Mouse (Mus musculus) common myeloid progenitor, adult 5-6 weeks (primary cell): ENCODE data around the gene Zc3h14. TPM values are rescaled to one million over a fixed set of nuclear protein-coding genes. Genes with fewer than 3 reads are reported as not detected.

Experiments
- ATAC-seq: replicated peaks from 2 replicates; pipeline ENCODE4 v1.8.0; 2016; ENCODE audit warnings: low read depth, mild to moderate bottlenecking, moderate TSS enrichment, inconsistent platforms; ENCODE audit not compliant: poor library complexity, severe bottlenecking
- total RNA-seq: library from RNA; stranded (forward); fragments of 200-1000, 187-1606 nt; gene quantifications from 2 replicates; pipeline ENCODE4 v1.2.3, GENCODE M21; 2017

Gene Zc3h14
- total RNA-seq, 1 experiment from 2014 or later, result 134 TPM

DNA sequence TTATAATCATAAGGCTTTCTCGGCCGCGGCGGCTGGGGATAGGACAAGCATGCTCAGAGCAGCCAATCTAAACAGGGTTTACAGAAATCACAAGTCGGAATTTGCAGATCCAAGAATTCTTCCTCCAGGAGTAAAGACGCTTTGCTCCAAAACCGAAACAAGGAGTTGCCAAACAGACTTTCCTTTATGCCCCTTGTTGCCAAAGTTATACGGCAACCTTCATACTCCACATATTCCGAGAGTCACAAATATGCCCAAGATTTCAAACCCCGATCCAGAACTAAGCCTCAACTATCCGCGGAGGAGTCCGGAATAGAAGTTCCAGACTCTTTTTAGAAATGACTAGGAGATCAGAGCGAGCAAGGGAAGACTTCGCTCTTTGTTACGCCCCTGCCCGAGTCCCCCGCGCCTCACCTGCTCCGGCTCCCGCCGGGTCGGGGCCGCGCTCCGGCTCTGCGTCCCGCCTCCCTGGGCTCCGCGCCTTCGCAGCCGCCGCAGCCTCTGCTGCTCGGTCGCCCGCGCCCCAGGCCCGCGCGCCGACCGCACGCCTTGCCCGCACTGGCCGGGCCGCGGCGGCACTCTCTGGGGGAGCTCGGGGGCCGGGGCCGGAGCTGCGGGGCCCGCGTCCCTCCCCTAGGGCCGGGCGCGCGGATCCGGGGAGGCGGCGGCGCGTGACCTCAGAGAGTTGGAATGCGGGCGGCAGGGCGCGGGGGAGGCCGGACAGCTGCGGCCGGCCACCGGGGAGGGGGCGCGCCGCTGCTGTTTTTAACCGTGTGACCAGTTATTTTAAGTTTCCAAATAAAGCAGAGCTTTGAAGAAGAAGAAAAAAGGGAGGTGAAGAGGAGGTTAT is 9.6 kb upstream of the Zc3h14 start, which contains the start of gene Ptpn21:
Gene Ptpn21, minus strand, starts transcription at position 455 of the 850 bp plus-strand sequence.
- ATAC-seq, result no peak

DNA sequence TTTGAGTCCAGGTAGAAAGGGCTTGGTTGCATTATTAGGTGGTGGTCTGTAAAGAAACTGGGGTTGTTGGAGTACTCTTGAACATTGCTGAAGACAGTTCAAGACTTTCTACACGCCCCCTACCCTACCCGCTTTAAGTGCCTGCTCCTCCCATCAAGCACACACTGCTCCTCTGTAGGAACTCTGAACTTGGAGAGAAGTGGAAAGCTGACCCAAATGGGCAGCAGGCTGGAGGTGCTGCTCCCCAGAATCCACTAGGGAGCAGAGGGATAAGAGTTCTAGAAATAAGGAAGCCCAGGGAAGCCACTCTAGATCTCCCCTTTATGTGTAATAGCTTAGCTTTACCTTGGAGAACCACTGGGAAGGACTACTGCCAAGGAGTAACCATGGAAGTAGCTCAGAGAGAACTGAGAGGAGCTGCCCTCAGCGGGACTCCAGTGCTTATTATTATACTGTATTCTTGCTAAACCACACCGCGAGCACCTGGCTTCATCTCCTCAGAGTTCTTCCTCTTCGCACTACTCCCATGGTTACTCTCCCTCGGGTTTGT is 8.9 kb upstream of the Zc3h14 start:
- ATAC-seq, result no peak

GRCm38 (mm10) chr12:98741011-98741501 is 5.7 kb upstream of the Zc3h14 start:
- no peak for ATAC-seq

DNA sequence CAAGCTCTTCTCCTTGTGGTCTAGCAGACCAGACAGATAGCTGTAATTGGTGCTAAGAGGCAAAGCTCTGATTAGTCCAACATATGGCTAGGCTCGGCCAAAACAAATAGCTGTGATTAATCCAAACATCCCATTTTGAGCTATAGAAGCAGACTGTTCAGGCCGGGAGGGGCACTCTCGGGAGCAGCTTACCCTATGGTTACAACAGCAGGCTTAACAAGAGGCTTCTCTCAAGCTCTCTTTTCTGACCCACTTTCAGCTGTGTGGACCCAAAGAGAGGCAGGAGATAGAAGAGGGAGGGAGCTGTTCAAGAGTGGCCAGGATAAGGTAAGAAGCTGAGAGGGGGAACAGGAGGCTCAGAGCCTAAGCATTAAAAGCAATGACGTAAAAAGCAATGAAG is 1.1 kb upstream of the Zc3h14 start:
- no peak for ATAC-seq

DNA sequence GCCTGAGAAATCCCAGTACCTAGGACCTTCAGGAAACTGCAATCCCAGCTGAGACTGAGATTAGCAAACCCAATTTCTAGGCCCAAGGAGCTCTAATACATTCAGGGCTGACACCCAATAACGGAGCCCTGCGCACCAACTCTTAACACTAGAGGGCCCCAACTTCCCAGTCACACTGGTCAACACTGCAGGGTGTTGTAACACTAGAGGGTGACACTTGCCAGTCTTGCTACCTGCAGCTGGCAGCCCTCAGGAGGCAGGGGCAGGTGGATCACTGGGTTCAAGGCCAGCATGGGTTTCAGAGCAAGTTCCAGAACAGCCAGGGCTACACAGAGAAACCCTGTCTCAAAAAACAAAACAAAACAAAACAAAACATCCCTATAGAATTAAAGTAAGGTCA is 633 bp upstream of the Zc3h14 start:
- ATAC-seq, result peak; percentile 88

DNA sequence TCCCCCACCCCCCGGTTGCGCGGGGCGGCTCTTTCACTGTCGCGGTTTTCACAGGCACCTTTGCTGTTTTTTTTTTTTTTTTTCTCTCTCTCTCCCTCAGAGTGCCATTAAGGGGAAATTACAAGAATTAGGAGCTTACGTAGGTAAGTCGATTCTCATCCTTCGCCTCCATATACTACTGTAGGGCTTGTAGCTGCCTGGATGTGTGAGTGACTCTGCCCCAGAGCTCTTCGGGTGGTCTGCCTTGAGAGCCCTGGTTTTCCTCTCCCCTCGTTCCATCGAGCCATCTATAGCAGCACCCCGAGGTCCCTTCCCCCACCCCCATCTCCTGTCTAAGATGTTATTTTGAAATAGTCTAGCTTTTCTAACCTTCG is 603 bp downstream of the Zc3h14 start:
- ATAC-seq, result no peak

DNA sequence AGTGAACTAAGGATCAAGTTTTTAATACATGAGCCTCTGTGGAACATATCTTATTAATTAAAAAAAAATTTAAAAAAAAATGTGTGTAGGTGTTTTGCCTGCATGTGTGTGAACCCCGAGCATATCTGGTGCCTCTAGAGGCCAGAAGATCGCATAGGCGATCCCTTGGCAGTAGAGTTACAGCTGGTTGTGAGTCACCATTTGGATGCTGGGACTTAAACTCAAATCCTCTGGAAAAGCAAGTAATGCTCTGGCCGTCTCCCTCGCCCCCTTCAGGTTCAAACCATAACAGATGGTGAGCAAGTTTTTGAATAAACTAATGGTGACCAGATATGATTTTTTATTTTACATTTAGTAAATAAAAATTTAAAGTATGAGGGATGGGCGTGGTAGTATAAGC is 10.9 kb downstream of the Zc3h14 start:
- ATAC-seq, result no peak

DNA sequence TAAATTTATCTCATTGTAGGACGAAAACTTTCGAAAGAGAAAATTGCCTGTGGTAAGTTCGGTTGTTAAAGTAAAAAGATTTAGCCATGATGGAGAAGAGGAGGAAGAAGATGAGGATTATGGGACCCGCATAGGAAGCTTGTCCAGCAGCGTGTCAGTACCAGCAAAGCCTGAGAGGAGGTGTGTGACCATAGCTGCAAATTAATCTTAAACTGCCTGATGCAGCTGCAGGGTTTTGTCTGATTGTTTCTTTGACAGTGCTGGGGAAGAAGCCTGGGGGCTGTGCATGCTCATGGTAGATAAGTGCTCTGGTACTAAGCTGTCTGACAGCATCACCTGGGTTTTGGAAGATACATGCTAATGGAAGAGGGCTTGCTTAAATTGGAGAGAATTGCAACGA is 12.9 kb downstream of the Zc3h14 start:
- ATAC-seq, result no peak

GRCm38 (mm10) chr12:98766241-98766640 is 19.5 kb downstream of the Zc3h14 start:
- ATAC-seq, result no peak

- peak; percentile 57 for ATAC-seq
These were observed 30.7 kb downstream of the Zc3h14 start for GRCm38 (mm10) chr12:98777509-98777908.

GRCm38 (mm10) chr12:98779148-98779547 is 32.4 kb downstream of the Zc3h14 start:
- ATAC-seq, result peak; percentile 76; the same call in 1 of the 2 replicates

DNA sequence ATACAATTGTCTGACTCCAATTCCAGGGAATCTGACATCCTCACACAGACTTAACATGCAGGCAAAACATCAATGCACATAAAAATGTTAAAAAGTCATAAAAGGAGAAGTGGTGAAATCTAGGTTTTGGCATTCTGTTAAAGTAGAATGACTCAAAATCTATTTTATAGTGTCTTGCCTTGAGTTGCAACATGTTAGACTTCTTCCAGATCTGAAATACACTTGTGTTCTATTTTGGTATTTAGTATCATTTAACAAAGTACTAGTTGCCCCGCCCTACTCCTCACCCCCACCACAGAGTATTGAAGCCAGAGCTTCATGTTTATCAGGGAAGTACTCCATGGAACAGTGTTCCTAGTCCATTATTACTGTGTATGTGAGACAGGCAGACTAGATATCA is 37.5 kb downstream of the Zc3h14 start:
- 0 out of 2 replicates have a peak, but pooled peaks have one; percentile 22 for ATAC-seq

- ATAC-seq, result no peak
These were observed 49.1 kb downstream of the Zc3h14 start for GRCm38 (mm10) chr12:98795731-98796318.

GRCm38 (mm10) chr12:98800334-98800733 is 53.6 kb downstream of the Zc3h14 start:
- peak; percentile 65 for ATAC-seq

DNA sequence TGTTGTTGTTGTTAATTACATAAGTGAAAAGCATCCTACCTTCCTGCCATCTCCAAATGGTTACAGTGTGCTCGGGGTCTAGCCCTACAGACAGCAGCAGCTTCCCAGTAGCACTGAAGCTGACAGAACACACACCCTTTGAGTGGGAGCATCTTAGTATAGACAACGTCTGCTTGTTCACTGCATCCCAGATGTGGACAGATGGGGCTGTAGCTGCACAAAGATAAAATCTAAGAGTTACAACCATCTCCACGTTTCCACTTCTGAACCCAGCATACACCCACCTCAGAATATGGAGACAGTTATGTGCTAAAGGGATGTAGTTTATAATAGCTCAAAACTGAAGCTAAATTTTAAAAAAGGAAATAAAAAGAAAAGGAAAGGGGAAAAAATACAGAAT is 55.5 kb downstream of the Zc3h14 start:
- no peak for ATAC-seq

GRCm38 (mm10) chr12:98804078-98804748 is 57.4 kb downstream of the Zc3h14 start:
- no peak for ATAC-seq

DNA sequence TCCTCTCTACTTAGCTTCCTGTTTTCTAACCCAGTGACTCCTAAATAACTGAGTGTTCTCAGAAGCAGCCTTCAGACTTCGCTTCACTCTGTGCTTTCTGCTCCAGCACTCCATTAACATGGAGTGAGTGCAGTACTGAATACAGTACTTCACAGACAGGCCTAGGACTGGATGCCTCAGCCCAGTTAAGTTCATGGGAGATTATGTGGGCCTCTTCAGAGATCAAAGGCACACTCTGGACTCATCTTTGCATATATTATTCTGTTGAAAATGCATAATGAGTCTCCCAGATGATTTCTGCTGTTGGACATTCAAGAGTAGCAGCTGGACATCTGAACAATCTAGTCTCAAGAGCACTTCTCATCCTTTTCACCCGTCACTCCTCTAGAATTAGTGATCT is 74.0 kb downstream of the Zc3h14 start:
- ATAC-seq, result no peak

- ATAC-seq, result peak; percentile 66
These were observed 84.4 kb downstream of the Zc3h14 start for GRCm38 (mm10) chr12:98831122-98831521.

GRCm38 (mm10) chr12:98832929-98833598 is 86.3 kb downstream of the Zc3h14 start:
- ATAC-seq, result peak; percentile 36

DNA sequence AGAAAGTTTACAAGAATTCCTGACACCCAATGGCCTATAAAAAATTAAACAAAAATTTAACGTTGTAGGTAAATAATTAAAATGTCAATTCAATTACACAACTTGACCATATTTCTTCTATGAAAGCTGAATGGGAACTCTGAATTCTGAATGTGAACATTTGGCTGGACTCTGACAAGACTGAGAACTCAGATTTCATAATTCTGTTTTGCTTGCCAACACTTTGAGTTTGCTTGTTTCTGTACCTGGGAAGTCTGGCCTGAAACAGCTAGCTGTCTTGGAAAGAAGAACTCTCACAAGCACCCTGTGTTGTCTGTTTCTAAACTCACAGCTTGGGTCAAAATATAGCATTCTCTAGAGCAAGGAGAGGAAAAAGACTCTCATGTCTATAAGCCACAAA is 87.1 kb downstream of the Zc3h14 start:
- no peak for ATAC-seq
